Mouse (Mus musculus) neural tube, embryonic 11.5 days (tissue): Measurements from ENCODE around the gene Syt15. TPM values are rescaled to one million over a fixed set of nuclear protein-coding genes. Genes with fewer than 3 reads are reported as not detected.

Experiments used
- ATAC-seq: fragments of 200-750 bp; cut with Nextera tagmentation; 2 replicates; pipeline ENCODE4 v1.8.0; 2017; ENCODE audit warnings: moderate number of reproducible peaks, mild to moderate bottlenecking, moderate TSS enrichment, moderate library complexity; ENCODE audit not compliant: insufficient read depth, low FRiP score, low TSS enrichment
- DNase-seq: peaks from one replicate; pipeline ENCODE4 v3.0.0-alpha.2; 2015; ENCODE audit warnings: low spot score
- H3K27ac ChIP-seq: fragments of 300-500 bp; sonication (generic); 2 replicates; pipeline ENCODE4 v1.5.1; 2014; ENCODE audit warnings: low read depth, mild to moderate bottlenecking, low read length
- H3K27me3 ChIP-seq: fragments of 300-500 bp; sonication (generic); 2 replicates; pipeline ENCODE4 v1.6.1; 2014; ENCODE audit warnings: mild to moderate bottlenecking, low read length, mixed read lengths; ENCODE audit not compliant: control insufficient read depth, insufficient read depth
- H3K36me3 ChIP-seq: fragments of 300-500 bp; sonication (generic); 2 replicates; pipeline ENCODE4 v1.6.1; 2014; ENCODE audit warnings: mild to moderate bottlenecking, low read length, moderate library complexity, mixed read lengths; ENCODE audit not compliant: control insufficient read depth, insufficient read depth
- H3K4me1 ChIP-seq: fragments of 300-500 bp; sonication (generic); 2 replicates; pipeline ENCODE4 v1.6.1; 2014; ENCODE audit warnings: low read length, mixed read lengths; ENCODE audit not compliant: control insufficient read depth, insufficient read depth
- H3K4me2 ChIP-seq: fragments of 300-500 bp; sonication (generic); 2 replicates; pipeline ENCODE4 v1.6.1; 2014; ENCODE audit warnings: low read depth, mild to moderate bottlenecking, moderate library complexity
- H3K4me3 ChIP-seq: fragments of 300-500 bp; sonication (generic); 2 replicates; pipeline ENCODE4 v1.5.1; 2014; ENCODE audit warnings: low read depth, low read length
- H3K9ac ChIP-seq: fragments of 300-500 bp; sonication (generic); 2 replicates; pipeline ENCODE4 v1.6.1; 2014; ENCODE audit warnings: mild to moderate bottlenecking, low read length
- H3K9me3 ChIP-seq: fragments of 300-500 bp; sonication (generic); 2 replicates; pipeline ENCODE4 v1.6.1; 2016; ENCODE audit warnings: low read length; ENCODE audit not compliant: control insufficient read depth
- WGBS: fragments of 180-500 bp; shearing (Covaris S2); extraction: QIAGEN DNeasy Blood & Tissue Kit; methylation state at CpG from one replicate; pipeline ENCODE4 v1.1.7; 2014; 5-methylcytosine and 5-hydroxymethylcytosine counted together
- polyA plus RNA-seq: library from polyadenylated mRNA; unstranded; fragments of >200 nt; fragmentation: Nextera tagmentation; extraction: Ambion mirVana; gene quantifications from 2 replicates; pipeline ENCODE4 v1.2.1, GENCODE M21; 2014

Syt15 gene
- polyA plus RNA-seq, 1 experiment from 2014 or later, result 0.12 TPM

DNA sequence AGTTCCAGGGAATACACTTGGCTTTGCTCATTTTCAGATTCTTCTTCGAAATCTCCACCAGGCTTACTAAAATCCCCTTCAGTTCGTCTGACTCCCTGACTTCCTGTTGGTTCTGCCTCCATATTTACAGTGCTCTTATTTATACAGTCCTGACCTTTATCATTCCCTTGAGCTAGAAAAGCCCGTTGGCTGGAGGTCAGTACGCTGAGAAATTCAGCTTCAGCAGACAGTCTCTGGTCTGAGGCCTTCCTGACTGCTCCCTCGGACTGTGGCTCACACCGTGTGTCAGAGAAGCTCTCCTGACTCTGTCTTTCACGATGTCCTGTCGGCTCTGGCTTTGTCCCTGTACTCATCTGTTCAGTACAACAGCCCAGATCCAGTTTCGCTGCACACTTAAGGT is 48.7 kb downstream of the Syt15 start:
- no peak overlapping the region for H3K4me3 ChIP-seq
- no peaks in the 10 kb centered on the region for H3K27me3 ChIP-seq
- no peak overlapping the region for H3K9ac ChIP-seq
- 81% methylated on average over 9 of the region's 9 CpGs for WGBS
- no peaks in the 10 kb centered on the region for H3K4me1 ChIP-seq
- no peak overlapping the region for H3K27ac ChIP-seq
- H3K4me2 ChIP-seq, result no peak overlapping the region
- H3K36me3 ChIP-seq, result no peaks in the 10 kb centered on the region
- DNase-seq (no peak), ATAC-seq (no peak)
- H3K9me3 ChIP-seq, result no peaks in the 10 kb centered on the region

DNA sequence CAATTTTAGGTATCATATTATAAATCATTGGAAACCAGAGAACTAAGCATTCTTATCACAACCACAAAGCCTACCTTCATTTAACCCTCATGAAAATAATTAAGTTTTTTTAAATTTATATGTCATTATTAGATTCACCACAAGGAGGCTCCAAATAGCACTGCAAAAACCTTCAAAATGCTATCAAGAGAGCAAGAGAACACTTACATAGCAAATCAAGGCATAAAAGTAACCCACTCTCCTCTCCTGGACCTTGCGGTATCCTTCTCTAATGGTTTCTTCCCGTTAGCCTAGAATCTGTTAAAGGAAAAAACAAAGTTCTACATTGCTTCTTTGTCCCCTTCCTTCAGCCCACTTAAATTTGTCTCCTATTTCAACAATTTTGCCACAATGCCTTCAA is 53.9 kb downstream of the Syt15 start:
- H3K4me2 ChIP-seq, result no peak overlapping the region
- ATAC-seq (no peak), DNase-seq (no peak)

DNA sequence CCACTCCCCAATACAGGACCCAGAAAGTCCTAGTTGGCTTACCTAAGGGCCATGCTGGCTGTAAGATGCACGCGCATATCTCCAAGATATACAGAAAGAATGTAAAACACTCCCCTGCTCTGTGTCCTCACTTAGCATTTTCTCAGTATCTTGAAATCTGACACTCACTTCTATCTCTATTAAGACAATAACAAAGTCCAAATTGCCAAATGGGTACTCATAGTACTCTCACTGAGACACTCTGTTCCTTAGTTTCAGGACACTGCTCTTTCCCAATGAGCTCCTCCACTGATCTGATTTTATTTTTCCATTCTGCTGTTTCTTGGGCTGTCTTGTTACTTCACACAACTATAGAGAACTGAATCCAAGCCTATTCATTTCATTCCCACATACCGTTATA is 54.7 kb downstream of the Syt15 start:
- Histone ChIP-seq H3K9ac (no peak overlapping the region), H3K27ac (no peak overlapping the region), H3K4me3 (no peak overlapping the region), H3K9me3 (no peaks in the 10 kb centered on the region), H3K36me3 (no peaks in the 10 kb centered on the region), H3K4me2 (no peak overlapping the region), H3K4me1 (no peaks in the 10 kb centered on the region), H3K27me3 (no peaks in the 10 kb centered on the region)
- no peak for ATAC-seq
- 97% methylated on average over 3 of the region's 3 CpGs for WGBS
- DNase-seq, result no peak

More for the DNA sequence above, 53.9 kb downstream of the Syt15 start:
- H3K36me3 ChIP-seq, result no peaks in the 10 kb centered on the region
- no peaks in the 10 kb centered on the region for H3K9me3 ChIP-seq
- 69% methylated on average over 2 of the region's 2 CpGs for WGBS
- H3K4me1 ChIP-seq, result no peaks in the 10 kb centered on the region
- H3K4me3 ChIP-seq, result no peak overlapping the region
- no peak overlapping the region for H3K9ac ChIP-seq
- H3K27ac ChIP-seq, result no peak overlapping the region
- no peaks in the 10 kb centered on the region for H3K27me3 ChIP-seq

DNA sequence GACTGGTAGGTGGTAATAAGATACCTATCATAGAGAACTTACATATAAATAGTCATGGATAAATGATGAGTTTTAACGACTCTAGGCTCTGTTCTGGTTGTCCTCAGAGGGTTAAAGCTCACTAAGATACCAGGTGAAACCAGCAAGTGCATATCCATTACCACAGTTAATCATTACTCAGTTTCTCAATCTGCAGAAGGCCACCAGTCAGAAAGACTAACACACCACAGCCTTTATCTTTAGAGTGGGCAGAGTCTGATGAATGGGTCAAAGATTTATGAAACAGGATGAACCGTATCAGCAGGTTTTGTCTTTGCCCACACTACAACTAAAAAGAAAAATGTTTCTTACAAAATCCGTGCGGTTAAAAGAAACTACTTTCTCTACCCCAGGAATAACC is 55.8 kb downstream of the Syt15 start:
- H3K9ac ChIP-seq, result no peak overlapping the region
- no peaks in the 10 kb centered on the region for H3K9me3 ChIP-seq
- no peak for ATAC-seq
- H3K27me3 ChIP-seq, result no peaks in the 10 kb centered on the region
- H3K4me1 ChIP-seq, result no peaks in the 10 kb centered on the region
- WGBS, result 90% methylated on average over 4 of the region's 4 CpGs
- no peak overlapping the region for H3K27ac ChIP-seq
- H3K4me3 ChIP-seq, result no peak overlapping the region
- no peak overlapping the region for H3K4me2 ChIP-seq
- no peaks in the 10 kb centered on the region for H3K36me3 ChIP-seq
- no peak for DNase-seq

DNA sequence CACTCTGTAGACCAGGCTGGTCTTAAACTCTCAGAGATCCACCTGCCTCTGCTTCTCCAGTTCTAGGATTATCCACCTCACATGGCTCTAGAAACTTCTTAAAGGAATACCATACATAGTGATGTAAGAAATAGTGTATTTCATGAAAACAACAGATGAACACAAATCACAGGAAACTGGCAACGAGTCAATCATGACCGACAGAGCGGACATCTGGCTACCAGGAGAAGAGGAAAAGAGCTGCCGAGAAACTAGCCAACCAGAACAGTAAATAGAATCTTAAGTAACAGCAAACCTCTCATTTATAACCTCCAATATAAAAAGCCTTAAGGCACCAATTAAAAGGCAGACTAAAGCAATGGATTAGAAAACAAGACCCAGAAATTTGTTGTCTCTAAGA is 60.3 kb downstream of the Syt15 start:
- 74% methylated on average over 4 of the region's 4 CpGs for WGBS
- Histone ChIP-seq H3K4me1 (no peaks in the 10 kb centered on the region), H3K4me3 (no peak overlapping the region), H3K4me2 (no peak overlapping the region), H3K9me3 (no peaks in the 10 kb centered on the region), H3K9ac (no peak overlapping the region), H3K36me3 (no peaks in the 10 kb centered on the region), H3K27ac (no peak overlapping the region), H3K27me3 (no peaks in the 10 kb centered on the region)
- DNase-seq, result no peak
- ATAC-seq, result no peak

Other genes with a start within 250 kb of the Syt15 start
- gene Zfp488, start 240.8 kb upstream of the Syt15 start, polyA plus RNA-seq, result 0.47 and 0.84 TPM in 2 replicates
- gene Gm30083, start 204.4 kb upstream of the Syt15 start, polyA plus RNA-seq, result not detected in 2 replicates
- not detected in 2 replicates for gene Gm5460, start 202.8 kb upstream of the Syt15 start, polyA plus RNA-seq
- gene Antxrl, start 166.9 kb upstream of the Syt15 start, polyA plus RNA-seq, result not detected in 2 replicates
- 0.64 and 0.78 TPM in 2 replicates for gene Anxa8, start 133.6 kb upstream of the Syt15 start, polyA plus RNA-seq
- not detected in 2 replicates for gene A630023A22Rik, start 116.8 kb upstream of the Syt15 start, polyA plus RNA-seq
- not detected in 2 replicates for gene Npy4r, start 67.1 kb upstream of the Syt15 start, polyA plus RNA-seq
- 0.54 and 1.1 TPM in 2 replicates for gene Gprin2, start 17.9 kb upstream of the Syt15 start, polyA plus RNA-seq
- 7.7 and 8.8 TPM in 2 replicates for gene Shld2, start 90.9 kb downstream of the Syt15 start, polyA plus RNA-seq
- gene Glud1, start 91.1 kb downstream of the Syt15 start, polyA plus RNA-seq, result 96.0 and 97.3 TPM in 2 replicates
- gene Fam25c, start 135.8 kb downstream of the Syt15 start, polyA plus RNA-seq, result not detected in 2 replicates
- gene Sncg, start 155.2 kb downstream of the Syt15 start, polyA plus RNA-seq, result 269 and 295 TPM in 2 replicates
- gene Mmrn2, start 155.9 kb downstream of the Syt15 start, polyA plus RNA-seq, result 7.3 and 8.3 TPM in 2 replicates